Mouse (Mus musculus): Measurements from ENCODE around the gene Cox20. TPM values are rescaled to one million over a fixed set of nuclear protein-coding genes. Genes with fewer than 3 reads are reported as not detected.
A peak's percentile ranks its signal among the peaks of the same experiment; 100 is the strongest.

The Cox20 gene
- polyA plus RNA-seq, 1 experiment from 2014 or later, result 138 TPM

GRCm38 (mm10) chr1:178368121-178368520 is 49.2 kb downstream of the Cox20 start:
- ATAC-seq (ENCODE audit: low FRiP score, low read depth), result no peak
- WGBS, result 64% methylated on average over 6 of the region's 6 CpGs
- Histone ChIP-seq H3K4me1 (peaks cover 13% of the 10 kb centered on the region), H3K4me3 (no peak overlapping the region), H3K27ac (replicated peaks) (0 out of 2 replicates have a peak overlapping the region, but pooled peaks have one; percentile 69), H3K9ac (replicated peaks) (no peak overlapping the region), H3K36me3 (no peaks in the 10 kb centered on the region), H3K4me2 (replicated peaks) (peak overlapping the region; percentile 65; the same call in 1 of the 2 replicates), H3K27me3 (no peaks in the 10 kb centered on the region), H3K9me3 (no peaks in the 10 kb centered on the region)

- ATAC-seq (ENCODE audit: low FRiP score, low read depth), result peak; percentile 95
- no peaks in the 10 kb centered on the region for H3K36me3 ChIP-seq
- no peaks in the 10 kb centered on the region for H3K27me3 ChIP-seq
- no peaks in the 10 kb centered on the region for H3K9me3 ChIP-seq
- H3K27ac ChIP-seq (replicated peaks), result peak overlapping the region; percentile 69
- H3K4me1 ChIP-seq, result peaks cover 13% of the 10 kb centered on the region
- peak overlapping the region; percentile 47 for H3K4me3 ChIP-seq
- WGBS, result 2% methylated on average over 36 of the region's 36 CpGs
- H3K9ac ChIP-seq (replicated peaks), result peak overlapping the region; percentile 59
- H3K4me2 ChIP-seq (replicated peaks), result peak overlapping the region; percentile 65
Observed at GRCm38 (mm10) chr1:178368548-178369271, 49.8 kb downstream of the Cox20 start.

GRCm38 (mm10) chr1:178369272-178369651 is 50.3 kb downstream of the Cox20 start:
- Histone ChIP-seq H3K4me3 (peak overlapping the region; percentile 47), H3K4me1 (peaks cover 13% of the 10 kb centered on the region), H3K27ac (replicated peaks) (peak overlapping the region; percentile 69), H3K36me3 (no peaks in the 10 kb centered on the region), H3K27me3 (no peaks in the 10 kb centered on the region), H3K9me3 (no peaks in the 10 kb centered on the region), H3K4me2 (replicated peaks) (peak overlapping the region; percentile 65), H3K9ac (replicated peaks) (peak overlapping the region; percentile 59)
- WGBS, result 2% methylated on average over 11 of the region's 11 CpGs
- peak; percentile 81 for ATAC-seq (ENCODE audit: low FRiP score, low read depth)

Small RNA genes lying within 50 kb of the gene (microRNA-seq; reads per million reads assigned to microRNA genes)
- gene Gm27458, result not detected

Other genes starting within 250 kb of the Cox20 start
- 19.6 and 20.5 TPM in 2 replicates for gene Desi2, start 131.7 kb upstream of the Cox20 start, polyA plus RNA-seq (2016; fragmentation: Nextera tagmentation; extraction: Ambion mirVana)
- 896 and 987 TPM in 2 replicates for gene Hnrnpu, start 18.7 kb downstream of the Cox20 start, polyA plus RNA-seq (2016; fragmentation: Nextera tagmentation; extraction: Ambion mirVana)
- gene Efcab2, start 87.0 kb downstream of the Cox20 start, polyA plus RNA-seq (2016; fragmentation: Nextera tagmentation; extraction: Ambion mirVana), result 8.4 and 9.0 TPM in 2 replicates
- gene Kif26b, start 210.0 kb downstream of the Cox20 start, polyA plus RNA-seq (2016; fragmentation: Nextera tagmentation; extraction: Ambion mirVana), result 7.5 and 8.8 TPM in 2 replicates